Mouse (Mus musculus): Measurements from ENCODE around the gene Zbtb8a.
"Not testable (repeated sequence)": the region's sequence is repeated elsewhere in the genome, so short reads cannot be mapped to it uniquely, and the experiment has no call there.

Gene Zbtb8a

GRCm38 (mm10) chr4:129375821-129376220 lies 2.1 kb downstream of the Zbtb8a start:
- DNase-seq, result no peak

GRCm38 (mm10) chr4:129375000-129375399 lies 2.9 kb downstream of the Zbtb8a start:
- no peak for DNase-seq

- no peak for DNase-seq
Measured at GRCm38 (mm10) chr4:129374219-129374755, 3.6 kb downstream of the Zbtb8a start.

GRCm38 (mm10) chr4:129373202-129373976 lies 4.5 kb downstream of the Zbtb8a start:
- DNase-seq, result no peak

GRCm38 (mm10) chr4:129371391-129371790 lies 6.5 kb downstream of the Zbtb8a start:
- no peak for DNase-seq

- DNase-seq, result no peak
Measured at GRCm38 (mm10) chr4:129365224-129365623, 12.7 kb downstream of the Zbtb8a start.

- no peak for DNase-seq
Measured at GRCm38 (mm10) chr4:129364379-129364778, 13.5 kb downstream of the Zbtb8a start.

GRCm38 (mm10) chr4:129363463-129363862 lies 14.5 kb downstream of the Zbtb8a start:
- no peak for DNase-seq

GRCm38 (mm10) chr4:129362771-129363170 lies 15.1 kb downstream of the Zbtb8a start:
- no peak for DNase-seq

GRCm38 (mm10) chr4:129362238-129362637 lies 15.7 kb downstream of the Zbtb8a start:
- not testable (repeated sequence) for DNase-seq

- DNase-seq, result no peak
Measured at GRCm38 (mm10) chr4:129357613-129358163, 20.2 kb downstream of the Zbtb8a start.

GRCm38 (mm10) chr4:129354236-129354635 lies 23.7 kb downstream of the Zbtb8a start:
- DNase-seq, result no peak

- DNase-seq, result no peak
Measured at GRCm38 (mm10) chr4:129353176-129353575, 24.7 kb downstream of the Zbtb8a start.

GRCm38 (mm10) chr4:129351111-129351510 lies 26.8 kb downstream of the Zbtb8a start:
- DNase-seq, result no peak

GRCm38 (mm10) chr4:129350644-129351043 lies 27.3 kb downstream of the Zbtb8a start:
- DNase-seq, result peak; percentile 41 to 78

- DNase-seq, result no peak
Measured at GRCm38 (mm10) chr4:129346481-129347154, 31.3 kb downstream of the Zbtb8a start.

GRCm38 (mm10) chr4:129342705-129343104 lies 35.2 kb downstream of the Zbtb8a start:
- DNase-seq, result no peak

GRCm38 (mm10) chr4:129341888-129342287 lies 36.0 kb downstream of the Zbtb8a start:
- no peak for DNase-seq

- DNase-seq, result no peak
Measured at GRCm38 (mm10) chr4:129339743-129340142, 38.2 kb downstream of the Zbtb8a start.

GRCm38 (mm10) chr4:129336291-129336690 lies 41.6 kb downstream of the Zbtb8a start:
- no peak for DNase-seq

GRCm38 (mm10) chr4:129335216-129336074 lies 42.5 kb downstream of the Zbtb8a start, which contains the start of the genes Rbbp4 and Zbtb8os:
Gene Rbbp4 (minus strand): TSS chr4:129335370.
Gene Zbtb8os (plus strand): TSS chr4:129335695.
- peak; percentile 96 to 97 for DNase-seq

GRCm38 (mm10) chr4:129334677-129335215 lies 43.2 kb downstream of the Zbtb8a start:
- DNase-seq, result no peak
